Mouse (Mus musculus): ENCODE data around the gene Arhgdib.

GRCm38 (mm10) chr6:136903885-136904470, 37.7 kb downstream of the Arhgdib start:
- TF ChIP-seq CTCF (IDR thresholded peaks at IDR 0.05) (no peak), EP300 (IDR thresholded peaks at IDR 0.05) (no peak)

All from lung, postnatal 0 days (tissue).